Mouse (Mus musculus) brain, embryonic 14.5 days (tissue): ENCODE data around the gene Wdr93. TPM values are rescaled to one million over a fixed set of nuclear protein-coding genes. Genes with fewer than 3 reads are reported as not detected.

Experiments
- DNase-seq: peaks from one replicate; pipeline ENCODE4 v3.0.0-alpha.2; 2011; ENCODE audit warnings: low read depth
- CTCF ChIP-seq: fragments of 200-500 bp; IDR thresholded peaks from 2 replicates; pipeline ENCODE4 v1.5.1; 2012; ENCODE audit warnings: inconsistent platforms, mild to moderate bottlenecking, moderate library complexity, borderline replicate concordance; ENCODE audit not compliant: insufficient read depth, insufficient read length; ENCODE audit errors: extremely low read depth
- POLR2A ChIP-seq: fragments of 200-500 bp; IDR thresholded peaks from 2 replicates; pipeline ENCODE4 v1.6.1; 2012; ENCODE audit warnings: mild to moderate bottlenecking, inconsistent platforms, borderline replicate concordance; ENCODE audit not compliant: poor library complexity, insufficient read depth, insufficient read length, severe bottlenecking; ENCODE audit errors: extremely low read depth
- polyA plus RNA-seq: library from polyadenylated mRNA; depleted of rRNA; stranded (reverse); fragments of >200 nt; gene quantifications from 2 replicates; pipeline ENCODE4 v1.2.3, GENCODE M21; 2012; rRNA removed

Gene Wdr93
- polyA plus RNA-seq, 1 experiment: 0.23 TPM

- DNase-seq: no peak
- TF ChIP-seq CTCF (no peak), POLR2A (no peak)
Observed at GRCm38 (mm10) chr7:79813409-79813808, 70.4 kb downstream of the Wdr93 start.

DNA sequence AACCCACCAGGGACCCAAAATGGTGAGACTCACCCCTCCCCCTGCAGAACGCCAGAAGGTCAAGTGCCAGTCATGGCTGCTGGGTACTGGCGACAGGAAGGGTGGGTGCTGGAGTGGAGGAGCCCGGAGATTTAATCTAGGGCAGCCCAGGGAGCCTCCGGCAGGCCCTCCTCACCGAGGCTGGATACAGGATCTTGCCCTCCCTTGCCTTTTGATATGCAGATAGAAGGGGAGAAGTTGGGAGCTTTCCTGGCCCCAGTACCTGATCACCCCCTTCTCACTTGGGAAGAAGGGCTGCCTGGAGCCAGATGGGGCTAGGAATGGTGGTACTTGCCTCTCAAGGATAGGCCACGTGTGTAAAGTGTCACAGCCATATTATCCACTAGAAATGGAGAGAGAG lies 75.4 kb downstream of the Wdr93 start:
- no peak for DNase-seq
- TF ChIP-seq POLR2A (no peak), CTCF (no peak)

DNA sequence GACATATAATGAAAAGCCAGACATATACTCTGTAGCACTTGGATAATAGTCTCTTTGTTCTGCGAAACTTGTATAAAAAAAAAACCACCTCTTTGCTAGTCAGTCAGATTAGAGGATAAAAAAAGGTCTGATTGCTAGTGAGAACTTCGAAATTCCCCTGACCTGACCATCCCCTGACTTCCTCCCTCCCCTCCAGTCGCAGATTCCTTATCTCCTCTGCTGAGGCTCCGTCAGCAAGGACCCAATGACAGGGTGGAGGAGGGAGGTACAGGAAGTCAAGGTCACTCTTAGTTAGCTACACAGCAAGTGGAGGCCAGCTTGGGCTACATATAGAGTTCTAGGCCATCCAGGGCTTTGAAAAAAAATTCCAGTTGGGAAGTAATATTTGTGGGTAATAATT lies 76.6 kb downstream of the Wdr93 start:
- DNase-seq: no peak
- TF ChIP-seq POLR2A (no peak), CTCF (no peak)

- TF ChIP-seq POLR2A (no peak), CTCF (no peak)
- no peak for DNase-seq
Observed at GRCm38 (mm10) chr7:79819996-79820395, 77.0 kb downstream of the Wdr93 start.

DNA sequence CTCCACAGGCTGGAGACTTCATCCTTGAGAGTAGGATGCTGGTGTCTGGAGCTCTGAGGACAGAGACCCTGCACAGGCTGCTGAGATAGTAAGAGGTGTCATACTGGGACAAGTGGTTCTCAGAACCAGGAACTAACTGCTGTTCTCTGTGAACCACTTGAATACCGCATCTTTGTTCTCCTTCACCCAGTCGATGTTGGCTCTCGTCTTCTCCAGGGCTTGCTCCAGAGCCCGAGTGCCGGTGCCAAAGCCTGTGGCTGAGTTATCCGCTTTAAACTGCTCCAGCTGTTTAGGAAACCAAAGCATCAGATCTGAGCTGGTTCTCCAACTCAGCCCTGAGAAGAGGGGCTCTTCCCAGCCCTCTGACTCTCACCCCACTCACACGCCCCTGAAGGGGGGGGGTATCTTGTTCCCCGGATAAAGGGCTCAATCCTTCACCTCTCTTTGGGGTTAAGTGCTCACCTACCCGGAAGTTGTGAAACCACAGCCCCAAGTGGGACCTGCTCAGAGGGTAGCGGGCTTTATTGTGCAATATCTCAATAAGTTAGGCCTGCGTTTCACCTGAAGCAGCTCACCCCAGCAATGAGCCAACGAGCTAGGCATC lies 79.2 kb downstream of the Wdr93 start:
- DNase-seq: no peak
- TF ChIP-seq CTCF (no peak), POLR2A (no peak)

DNA sequence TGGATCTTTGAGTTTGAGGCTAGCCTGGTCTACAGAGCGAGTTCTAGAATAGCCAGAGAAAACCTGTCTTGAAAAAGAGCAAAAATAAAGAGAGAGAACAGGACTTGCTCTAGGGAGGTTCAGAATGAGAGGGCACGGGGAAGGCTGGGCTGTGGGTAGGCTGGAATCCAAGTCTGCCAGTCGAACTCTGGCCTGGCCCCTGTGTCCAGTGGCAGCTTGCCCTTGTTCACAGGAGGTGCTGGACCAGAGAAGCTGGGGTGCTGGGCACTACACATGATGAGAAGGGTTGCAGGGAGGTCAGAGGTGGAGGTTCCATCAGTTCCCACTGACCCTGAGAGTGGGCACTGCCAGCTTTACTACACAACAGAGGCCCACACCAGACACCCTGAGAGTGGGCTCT lies 85.4 kb downstream of the Wdr93 start:
- DNase-seq: no peak
- TF ChIP-seq CTCF (no peak), POLR2A (no peak)

GRCm38 (mm10) chr7:79831145-79831544 lies 88.2 kb downstream of the Wdr93 start:
- TF ChIP-seq CTCF (no peak), POLR2A (no peak)
- DNase-seq: peak; percentile 11

- peak; percentile 33 for DNase-seq
- TF ChIP-seq CTCF (no peak), POLR2A (no peak)
Observed at GRCm38 (mm10) chr7:79831585-79831984, 88.6 kb downstream of the Wdr93 start.

- DNase-seq: no peak
- TF ChIP-seq CTCF: no peak
- no peak for TF ChIP-seq POLR2A
Observed at GRCm38 (mm10) chr7:79832980-79833379, 90.0 kb downstream of the Wdr93 start.

DNA sequence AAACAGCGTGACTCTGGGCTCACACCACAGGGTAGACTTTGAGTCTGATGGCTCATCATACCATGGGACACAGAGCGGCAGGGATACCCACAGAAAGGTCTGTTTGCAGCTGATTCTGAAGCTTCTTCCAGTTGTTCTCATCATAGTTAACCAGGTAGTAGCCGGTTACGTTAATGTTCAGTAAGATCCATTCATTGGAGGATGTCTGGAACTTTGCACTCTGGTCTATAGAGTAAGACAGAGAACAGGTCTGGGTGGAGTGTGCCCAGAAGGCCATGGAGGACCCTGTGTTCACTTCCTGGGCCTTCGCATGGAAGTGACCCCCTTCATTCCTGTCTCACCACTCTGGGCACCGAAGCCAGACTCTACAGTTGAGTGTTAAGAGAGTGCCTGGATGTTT lies 92.2 kb downstream of the Wdr93 start:
- TF ChIP-seq CTCF: no peak
- no peak for TF ChIP-seq POLR2A
- no peak for DNase-seq

Other genes starting within 250 kb of the Wdr93 start
- 1.6 and 3.0 TPM in 2 replicates for gene Rhcg, start 125.5 kb upstream of the Wdr93 start, polyA plus RNA-seq
- gene Ticrr, start 83.0 kb upstream of the Wdr93 start, polyA plus RNA-seq: 3.1 and 3.2 TPM in 2 replicates
- gene Kif7, start 27.4 kb upstream of the Wdr93 start, polyA plus RNA-seq: 4.8 and 5.4 TPM in 2 replicates
- 0.23 TPM in 2 replicates for gene Plin1, start 10.3 kb upstream of the Wdr93 start, polyA plus RNA-seq
- 11.1 and 13.3 TPM in 2 replicates for gene Pex11a, start within 50 bp of the Wdr93 start, polyA plus RNA-seq
- not detected in 2 replicates for gene Mesp1, start 50.6 kb downstream of the Wdr93 start, polyA plus RNA-seq
- 1.2 and 1.9 TPM in 2 replicates for gene Mesp2, start 67.6 kb downstream of the Wdr93 start, polyA plus RNA-seq
- 4.9 and 7.8 TPM in 2 replicates for gene Anpep, start 117.9 kb downstream of the Wdr93 start, polyA plus RNA-seq
- gene Ap3s2, start 177.5 kb downstream of the Wdr93 start, polyA plus RNA-seq: 56.0 and 58.4 TPM in 2 replicates
- gene Arpin, start 192.2 kb downstream of the Wdr93 start, polyA plus RNA-seq: 10.0 and 13.7 TPM in 2 replicates